Mouse (Mus musculus) MEL (cell line): Measurements from ENCODE around the gene Tcf7. TPM values are rescaled to one million over a fixed set of nuclear protein-coding genes. Genes with fewer than 3 reads are reported as not detected.

Experiments used
- DNase-seq: peaks from one replicate; pipeline ENCODE4 v3.0.0; 2011; ENCODE audit warnings: low read depth, low spot score
- H3K27ac ChIP-seq: 2 replicates; pipeline ENCODE4 v1.5.1; 2012; ENCODE audit warnings: low read depth, mild to moderate bottlenecking, control low read depth, low read length, moderate library complexity; ENCODE audit not compliant: control insufficient read depth
- H3K27me3 ChIP-seq, 2 experiments: fragments of 150-350 bp in 1 of 2; sonication (generic) in 1 of 2; 2 replicates each; pipeline ENCODE4 v1.6.1; 2012; ENCODE audit warnings: low read length in 2 of 2, mild to moderate bottlenecking in 2 of 2, improper control_type of control experiment in 1 of 2, moderate library complexity in 1 of 2; ENCODE audit not compliant: insufficient read depth in 2 of 2, control insufficient read depth in 1 of 2
- H3K36me3 ChIP-seq, 2 experiments: 2 replicates each; pipeline ENCODE4 v1.6.1; 2012 to 2014; ENCODE audit warnings: low read length in 2 of 2, improper control_type of control experiment in 1 of 2, inconsistent platforms in 1 of 2, mild to moderate bottlenecking in 1 of 2; ENCODE audit not compliant: insufficient read depth in 2 of 2, control insufficient read depth in 1 of 2
- H3K4me1 ChIP-seq, 2 experiments: fragments of 150-350 bp in 1 of 2; sonication (generic) in 1 of 2; 2 replicates each; pipeline ENCODE4 v1.6.1; 2012; ENCODE audit warnings: low read length in 2 of 2, improper control_type of control experiment in 1 of 2, mild to moderate bottlenecking in 1 of 2; ENCODE audit not compliant: insufficient read depth in 2 of 2, control insufficient read depth in 1 of 2
- H3K4me3 ChIP-seq, 2 experiments: fragments of 150-350 bp in 1 of 2; sonication (generic) in 1 of 2; 2 replicates each; pipeline ENCODE4 v1.5.1; 2012; ENCODE audit warnings: low read depth in 2 of 2, low read length in 2 of 2, mild to moderate bottlenecking in 2 of 2, moderate library complexity in 2 of 2, control low read depth in 1 of 2, improper control_type of control experiment in 1 of 2; ENCODE audit not compliant: control insufficient read depth in 1 of 2, insufficient read depth in 1 of 2
- H3K79me2 ChIP-seq: 2 replicates; pipeline ENCODE4 v1.6.1; 2012; ENCODE audit warnings: mild to moderate bottlenecking, low read length, moderate library complexity; ENCODE audit not compliant: control insufficient read depth, poor library complexity, insufficient read depth
- H3K9ac ChIP-seq: 2 replicates; pipeline ENCODE4 v1.6.1; 2012; ENCODE audit warnings: low read depth, mild to moderate bottlenecking, control low read depth, low read length, moderate library complexity; ENCODE audit not compliant: control insufficient read depth, poor library complexity, severe bottlenecking
- H3K9me3 ChIP-seq: fragments of 150-350 bp; sonication (generic); replicated peaks from 2 replicates; pipeline ENCODE4 v1.6.1; 2012; ENCODE audit warnings: mild to moderate bottlenecking, low read length, improper control_type of control experiment, moderate library complexity; ENCODE audit not compliant: insufficient read depth
- CHD2 ChIP-seq: IDR thresholded peaks from 2 replicates; pipeline ENCODE4 v1.6.1; 2011; ENCODE audit warnings: low read length, improper control_type of control experiment
- E2F4 ChIP-seq: IDR thresholded peaks from 2 replicates; pipeline ENCODE4 v1.6.1; 2011; ENCODE audit warnings: low read depth, low read length, improper control_type of control experiment, borderline replicate concordance
- ELF1 ChIP-seq: IDR thresholded peaks from 2 replicates; pipeline ENCODE4 v1.6.1; 2014; ENCODE audit warnings: low read depth, mild to moderate bottlenecking, inconsistent platforms, low read length, improper control_type of control experiment, moderate library complexity
- EP300 ChIP-seq, 2 experiments: IDR thresholded peaks; 2 replicates each; pipeline ENCODE4 v1.6.1; 2011; ENCODE audit warnings: improper control_type of control experiment in 2 of 2, low read length in 2 of 2, low read depth in 1 of 2, mild to moderate bottlenecking in 1 of 2
- KAT2A ChIP-seq: conservative IDR thresholded peaks from 2 replicates; pipeline ENCODE4 v1.6.1; 2012; ENCODE audit warnings: low read depth, low read length, improper control_type of control experiment, inconsistent platforms
- MAFK ChIP-seq: IDR thresholded peaks from 2 replicates; pipeline ENCODE4 v1.6.1; 2011; ENCODE audit warnings: low read depth, mild to moderate bottlenecking, low read length, improper control_type of control experiment, borderline replicate concordance
- MEF2A ChIP-seq: IDR thresholded peaks from 2 replicates; pipeline ENCODE4 v1.6.1; 2014; ENCODE audit warnings: low read depth, mild to moderate bottlenecking, inconsistent platforms, low read length, improper control_type of control experiment; ENCODE audit not compliant: poor library complexity, insufficient replicate concordance, severe bottlenecking; ENCODE audit errors: extremely low read depth
- POLR2AphosphoS5 ChIP-seq: IDR thresholded peaks from 2 replicates; pipeline ENCODE4 v1.6.1; 2012; ENCODE audit warnings: low read depth, borderline replicate concordance, mild to moderate bottlenecking, inconsistent platforms, low read length, moderate library complexity, mixed read lengths
- ZMIZ1 ChIP-seq: IDR thresholded peaks from 2 replicates; pipeline ENCODE4 v1.6.1; 2012; ENCODE audit warnings: low read depth, mild to moderate bottlenecking, inconsistent platforms, low read length, improper control_type of control experiment, moderate library complexity
- polyA plus RNA-seq, 2 experiments: library from polyadenylated mRNA; stranded (reverse) in 1 of 2; unstranded in 1 of 2; fragments of >175 nt in 1 of 2; fragments of >200 nt in 1 of 2; gene quantifications; 2 replicates each; pipeline versions ENCODE4 v1.2.1 to v1.2.4; 2012; ENCODE audit warnings: low replicate concordance in 2 of 2, low read depth in 1 of 2; ENCODE audit not compliant: insufficient read length in 2 of 2, insufficient read depth in 1 of 2, missing spikeins in 1 of 2
- total RNA-seq: library from RNA; depleted of rRNA; stranded (reverse); fragments of 300-350 nt; gene quantifications from 2 replicates; pipeline ENCODE4 v1.2.3, GENCODE M21; 2012; rRNA removed

The Tcf7 gene
- total and polyA plus RNA-seq, 3 experiments: 0.12 to 2.3 TPM; not detected in 1

GRCm38 (mm10) chr11:52213887-52214286 lies 68.9 kb downstream of the Tcf7 start, which contains the start of gene Olfr1371:
Olfr1371 (minus strand) TSS chr11:52213987.
- Histone ChIP-seq H3K27ac (no peak within 1 kb of the TSS), H3K79me2 (no peaks in the 10 kb centered on the region), H3K9me3 (no peaks in the 10 kb centered on the region)

More at GRCm38 (mm10) chr11:52213887-52214286, 68.9 kb downstream of the Tcf7 start, which contains the start of gene Olfr1371:
- TF ChIP-seq KAT2A (no peak), EP300 (IDR thresholded peaks at IDR 0.05; ENCODE audit: low read depth in 1 of 2, low read length in 2 of 2) (no peak), MEF2A (no peak), MAFK (no peak), ELF1 (no peak), CHD2 (no peak), ZMIZ1 (no peak), POLR2AphosphoS5 (no peak), E2F4 (no peak)
- no peak for DNase-seq
- no peaks in the 10 kb centered on the region for H3K36me3 ChIP-seq
- no peak within 1 kb of the TSS for H3K4me3 ChIP-seq
- no peaks in the 10 kb centered on the region for H3K4me1 ChIP-seq
- H3K9ac ChIP-seq: no peak within 1 kb of the TSS
- peaks cover 1 to 5% of the 10 kb centered on the region in 2 experiments for H3K27me3 ChIP-seq

Other genes starting within 250 kb of the Tcf7 start
- 78.2 and 89.5 TPM in 2 replicates for gene Ppp2ca, start 184.3 kb downstream of the Tcf7 start, total RNA-seq
- 100 to 1,000 TPM; 102 to 113 TPM for gene Ppp2ca, start 184.3 kb downstream of the Tcf7 start, polyA plus RNA-seq
- gene Olfr1373, start 137.5 kb downstream of the Tcf7 start, total RNA-seq: not detected in 2 replicates
- not detected for gene Olfr1373, start 137.5 kb downstream of the Tcf7 start, polyA plus RNA-seq
- gene Olfr1371, start 69.0 kb downstream of the Tcf7 start, total RNA-seq: not detected in 2 replicates
- not detected for gene Olfr1371, start 69.0 kb downstream of the Tcf7 start, polyA plus RNA-seq
- gene Skp1a, start 51.0 kb downstream of the Tcf7 start, total RNA-seq: 414 and 445 TPM in 2 replicates
- 1,000 to 10,000 TPM in 1 of 2 experiments, 100 to 1,000 TPM in 1; 169 to 1,533 TPM for gene Skp1a, start 51.0 kb downstream of the Tcf7 start, polyA plus RNA-seq
- gene Vdac1, start 77.8 kb upstream of the Tcf7 start, total RNA-seq: 381 and 395 TPM in 2 replicates
- 100 to 1,000 TPM; 257 to 389 TPM for gene Vdac1, start 77.8 kb upstream of the Tcf7 start, polyA plus RNA-seq
- gene 9530068E07Rik, start 113.4 kb upstream of the Tcf7 start, total RNA-seq: 75.4 and 85.9 TPM in 2 replicates
- gene 9530068E07Rik, start 113.4 kb upstream of the Tcf7 start, polyA plus RNA-seq: 10 to 100 TPM in 1 of 2 experiments, not detected in 1; 75.7 TPM